Mouse (Mus musculus) thymus, adult 2 months (tissue): ENCODE measurements around the gene Olfr115.

ENCODE experiments used
- CTCF ChIP-seq: fragments of 200-500 bp; IDR thresholded peaks from 2 replicates; pipeline ENCODE4 v1.5.1; 2012; ENCODE audit warnings: mild to moderate bottlenecking, control low read depth, low read length, moderate library complexity, borderline replicate concordance; ENCODE audit not compliant: control insufficient read depth, poor library complexity, insufficient read depth; ENCODE audit errors: extremely low read depth
- POLR2A ChIP-seq: fragments of 200-500 bp; IDR thresholded peaks from 2 replicates; pipeline ENCODE4 v1.6.1; 2012; ENCODE audit warnings: mild to moderate bottlenecking, low read length, control low read depth, moderate library complexity; ENCODE audit not compliant: control insufficient read depth, poor library complexity, insufficient read depth; ENCODE audit errors: extremely low read depth

GRCm38 (mm10) chr17:37666688-37667087 lies 39.8 kb upstream of the Olfr115 start, which contains the start of gene Olfr118:
- TF ChIP-seq POLR2A (no peak), CTCF (no peak)
